Mouse (Mus musculus): ENCODE data around the gene Ascl2. TPM values are rescaled to one million over a fixed set of nuclear protein-coding genes. Genes with fewer than 3 reads are reported as not detected.

Gene Ascl2
- polyA plus RNA-seq (2014; fragmentation: Illumina TruSeq; extraction: RNeasy Lipid Tissue Mini Kit (QIAGEN cat#74804); ENCODE audit: insufficient read depth, low read depth, low replicate concordance): 0.19 TPM

DNA sequence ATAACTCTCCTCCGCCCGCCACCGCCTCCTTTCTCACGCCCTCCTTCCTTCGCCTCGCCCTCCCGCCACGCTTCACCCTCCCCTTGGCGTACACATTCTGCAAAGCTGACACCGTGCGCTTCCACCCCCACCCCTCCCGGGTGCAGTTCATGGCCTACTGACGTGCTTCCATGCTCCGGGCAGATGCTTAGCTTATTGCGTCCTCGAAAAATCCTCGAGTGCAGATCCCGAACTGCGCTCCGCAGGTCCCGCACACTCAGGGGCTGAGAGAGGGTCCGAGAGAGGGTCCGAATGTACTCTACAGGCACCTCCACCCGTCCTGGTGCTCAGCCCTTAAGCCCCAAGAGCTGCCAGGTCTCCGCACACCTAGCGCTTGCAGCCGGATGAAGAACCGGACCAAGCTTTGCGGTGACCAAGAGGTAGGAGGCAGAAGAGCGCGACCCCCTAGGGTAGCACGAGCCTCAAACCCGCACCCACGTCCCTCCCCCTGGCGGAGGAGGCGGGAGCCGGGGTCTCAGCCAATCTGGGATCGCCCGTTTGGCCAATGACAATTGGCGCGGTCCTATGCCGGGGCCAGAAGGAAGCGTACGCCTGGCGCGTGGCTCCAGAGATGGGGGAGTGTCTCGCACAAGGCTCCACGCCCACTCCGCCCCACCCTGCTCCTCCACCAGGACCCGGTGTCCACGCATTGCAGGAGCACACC, at the start of gene Ascl2:
Gene Ascl2 (minus strand): TSS at position 456 of the 703 bp plus-strand sequence.

DNA sequence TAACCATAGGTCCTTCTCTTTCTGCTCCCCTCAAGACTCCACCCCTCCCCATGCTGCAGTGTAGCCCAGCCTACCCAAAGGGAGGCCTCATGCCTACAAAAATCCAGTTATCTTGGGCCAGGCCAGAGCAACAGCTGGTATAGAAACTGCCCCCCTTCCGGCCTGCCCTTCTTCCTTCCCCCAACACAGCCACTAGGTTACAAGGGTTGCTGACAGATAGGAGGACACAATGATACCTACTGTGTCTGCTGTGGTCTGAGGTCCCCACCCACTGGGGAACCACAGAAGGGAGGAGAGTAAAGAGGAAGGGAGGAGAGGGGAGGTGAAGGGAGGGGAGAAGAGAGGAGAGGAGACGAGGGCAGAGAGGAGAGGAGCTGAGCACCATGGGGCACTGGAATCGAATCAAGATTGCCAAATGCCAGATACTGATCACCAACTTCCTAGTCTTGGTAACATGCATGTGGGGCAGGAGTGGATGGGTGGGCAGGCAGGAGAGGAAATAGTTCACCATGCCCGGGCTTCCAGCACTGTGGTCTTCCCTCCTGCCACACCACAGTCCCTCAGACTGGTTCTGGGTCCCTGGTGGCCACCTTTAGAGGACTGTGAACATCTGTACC, 35.8 kb upstream of the Ascl2 start, which contains the start of gene Tspan32:
Gene Tspan32 (plus strand): TSS at position 320 of the 617 bp plus-strand sequence.

DNA sequence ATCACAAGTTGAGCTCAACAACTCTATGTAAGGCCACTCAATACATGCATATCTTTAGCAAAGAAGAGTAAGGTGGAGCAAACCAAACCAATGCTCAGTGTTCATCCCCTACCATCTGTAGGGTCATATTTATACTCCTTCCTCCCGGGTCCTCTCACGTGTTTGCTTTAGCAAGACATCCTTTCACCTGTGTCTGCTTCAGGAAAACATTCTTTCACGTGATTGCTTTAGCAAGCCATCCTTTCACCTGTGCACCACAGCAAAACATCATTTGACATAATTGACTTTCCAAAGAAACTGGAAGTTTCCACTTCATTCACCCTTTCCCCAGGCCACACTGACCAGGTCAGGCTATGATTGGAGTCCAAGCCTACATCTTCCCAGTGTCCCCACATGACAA, 38.0 kb downstream of the Ascl2 start, which contains the start of gene Th:
Gene Th (minus strand): TSS at position 101 of the 400 bp plus-strand sequence.

Other genes with a start within 250 kb of the Ascl2 start
- gene Ins2, start 225.9 kb downstream of the Ascl2 start, polyA plus RNA-seq (2014; fragmentation: Illumina TruSeq; extraction: RNeasy Lipid Tissue Mini Kit (QIAGEN cat#74804); ENCODE audit: insufficient read depth, low read depth, low replicate concordance): not detected
- gene Th, start 38.1 kb downstream of the Ascl2 start, polyA plus RNA-seq (2014; fragmentation: Illumina TruSeq; extraction: RNeasy Lipid Tissue Mini Kit (QIAGEN cat#74804); ENCODE audit: insufficient read depth, low read depth, low replicate concordance): not detected
- 12.8 TPM for gene Tspan32, start 35.8 kb upstream of the Ascl2 start, polyA plus RNA-seq (2014; fragmentation: Illumina TruSeq; extraction: RNeasy Lipid Tissue Mini Kit (QIAGEN cat#74804); ENCODE audit: insufficient read depth, low read depth, low replicate concordance)
- gene Cd81, start 83.5 kb upstream of the Ascl2 start, polyA plus RNA-seq (2014; fragmentation: Illumina TruSeq; extraction: RNeasy Lipid Tissue Mini Kit (QIAGEN cat#74804); ENCODE audit: insufficient read depth, low read depth, low replicate concordance): 294 TPM
- gene Tssc4, start 100.0 kb upstream of the Ascl2 start, polyA plus RNA-seq (2014; fragmentation: Illumina TruSeq; extraction: RNeasy Lipid Tissue Mini Kit (QIAGEN cat#74804); ENCODE audit: insufficient read depth, low read depth, low replicate concordance): 36.2 TPM
- 0.24 TPM for gene Trpm5, start 125.4 kb upstream of the Ascl2 start, polyA plus RNA-seq (2014; fragmentation: Illumina TruSeq; extraction: RNeasy Lipid Tissue Mini Kit (QIAGEN cat#74804); ENCODE audit: insufficient read depth, low read depth, low replicate concordance)
- gene Kcnq1, start 137.1 kb upstream of the Ascl2 start, polyA plus RNA-seq (2014; fragmentation: Illumina TruSeq; extraction: RNeasy Lipid Tissue Mini Kit (QIAGEN cat#74804); ENCODE audit: insufficient read depth, low read depth, low replicate concordance): 15.0 TPM

Data from lung, adult 10 weeks (tissue).